Mouse (Mus musculus) bone marrow, adult 2 months (tissue): ENCODE measurements at regions not wholly inside any gene's neighbourhood (a gene's known extent, or its start where the extent isn't known, plus 50 kb on each side); places are given as distances from the start of the nearest gene placed in this dataset.

Source experiments
- CTCF ChIP-seq: fragments of 200-500 bp; IDR thresholded peaks from 2 replicates; pipeline ENCODE4 v1.5.1; 2011; ENCODE audit warnings: low read length, control low read depth; ENCODE audit not compliant: control insufficient read depth, insufficient read depth
- POLR2A ChIP-seq: fragments of 200-500 bp; IDR thresholded peaks from 2 replicates; pipeline ENCODE4 v1.6.1; 2011; ENCODE audit warnings: low read depth, mild to moderate bottlenecking, control low read depth, low read length, borderline replicate concordance; ENCODE audit not compliant: control insufficient read depth

GRCm38 (mm10) chr3:131017899-131018298, 92.4 kb upstream of the Lef1 start:
- no peak for TF ChIP-seq POLR2A
- TF ChIP-seq CTCF: no peak
